Mouse (Mus musculus): ENCODE measurements around the gene Fam161b.

DNA sequence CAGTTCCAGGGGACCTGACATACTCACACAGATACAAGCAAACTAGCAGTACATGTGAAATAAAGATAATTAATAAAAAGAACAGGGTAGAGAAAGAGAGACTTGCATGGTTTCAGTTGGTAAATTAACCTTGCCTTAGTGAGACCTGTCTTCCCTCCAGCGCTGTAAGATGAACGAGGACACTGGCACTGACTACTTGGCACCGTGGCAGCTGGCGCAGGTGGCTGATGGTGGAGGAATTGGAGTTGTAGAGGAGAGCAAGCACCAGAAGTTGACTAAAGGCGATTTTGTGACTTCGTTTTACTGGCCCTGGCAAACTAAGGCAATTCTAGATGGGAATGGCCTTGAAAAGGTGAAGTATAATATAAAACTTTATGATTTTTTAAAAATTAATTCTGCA lies 63.8 kb downstream of the Fam161b start:
- no peak for TF ChIP-seq CTCF (IDR thresholded peaks at IDR 0.05; ENCODE audit: low read depth, low read length)
- TF ChIP-seq POLR2A (IDR thresholded peaks at IDR 0.05; ENCODE audit: borderline replicate concordance, low read depth, low read length), result no peak

All from bone marrow macrophage, adult 2 months (primary cell).